Mouse (Mus musculus): Measurements from ENCODE around the gene Psmb4. TPM values are rescaled to one million over a fixed set of nuclear protein-coding genes. Genes with fewer than 3 reads are reported as not detected.

Gene Psmb4
- polyA plus RNA-seq, 1 experiment: 307 TPM

DNA sequence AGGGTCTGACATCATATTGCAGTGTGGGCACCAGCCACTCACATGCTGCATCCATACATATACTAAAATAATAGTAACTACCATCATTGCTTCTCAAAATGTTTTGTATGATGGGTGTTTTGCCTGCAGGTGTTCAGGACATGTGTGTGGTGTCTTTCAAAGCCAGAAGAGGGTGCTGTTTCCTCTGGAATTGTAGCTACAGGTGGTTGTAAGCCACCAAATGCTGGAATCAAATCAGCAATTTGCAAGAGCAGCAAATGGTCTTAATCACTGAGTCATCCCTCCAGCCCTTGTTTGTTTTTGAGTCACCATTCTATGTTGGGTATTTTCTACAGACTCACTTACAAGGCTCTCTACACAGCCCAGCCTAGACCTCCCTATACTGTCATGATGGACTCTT is 1.8 kb upstream of the Psmb4 start:
- H3K36me3 ChIP-seq (ENCODE audit: control insufficient read depth, insufficient read depth, low read length): no peaks in the 10 kb centered on the region; the same call in 1 of the 2 replicates
- DNase-seq: peak; percentile 79
- no peak overlapping the region for H3K27ac ChIP-seq (ENCODE audit: insufficient read depth, low read depth, low read length)
- H3K4me3 ChIP-seq (ENCODE audit: insufficient read depth, low read depth, low read length): no peak overlapping the region
- TF ChIP-seq POLR2A (IDR thresholded peaks at IDR 0.05; ENCODE audit: low read depth, low read length): no peak
- peak; percentile 55 for TF ChIP-seq CTCF (conservative IDR thresholded peaks at IDR 0.05; ENCODE audit: insufficient read depth, insufficient read length, low read depth, low read length)
- H3K27me3 ChIP-seq (replicated peaks; ENCODE audit: control insufficient read depth, insufficient read depth, low read length): no peaks in the 10 kb centered on the region
- peaks cover 6% of the 10 kb centered on the region; the same call in 1 of the 2 replicates for H3K4me1 ChIP-seq (ENCODE audit: control insufficient read depth, insufficient read depth, low read length)

DNA sequence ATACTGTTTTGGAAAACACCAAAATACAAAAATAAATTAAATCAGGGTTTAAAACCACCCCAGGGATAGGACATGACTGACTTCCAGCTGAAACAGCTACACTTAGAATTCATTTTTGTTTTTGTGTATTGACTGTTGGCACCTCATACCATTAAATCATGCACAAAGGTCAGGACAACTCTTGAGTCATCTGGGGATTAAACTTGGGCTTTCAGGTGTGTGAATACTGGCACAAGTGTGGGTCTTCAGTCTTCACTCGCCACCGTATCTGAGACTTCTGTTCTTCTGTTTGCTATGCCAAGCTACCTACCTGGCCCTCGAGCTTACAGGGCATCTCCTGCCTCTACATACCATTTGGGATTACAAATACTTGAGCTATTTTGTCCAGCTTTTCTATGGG is 4.2 kb downstream of the Psmb4 start:
- Histone ChIP-seq H3K4me3 (ENCODE audit: insufficient read depth, low read depth, low read length) (no peak overlapping the region), H3K4me1 (ENCODE audit: control insufficient read depth, insufficient read depth, low read length) (peaks cover 6% of the 10 kb centered on the region; the same call in 1 of the 2 replicates), H3K27me3 (replicated peaks; ENCODE audit: control insufficient read depth, insufficient read depth, low read length) (no peaks in the 10 kb centered on the region), H3K36me3 (ENCODE audit: control insufficient read depth, insufficient read depth, low read length) (no peaks in the 10 kb centered on the region; the same call in 1 of the 2 replicates), H3K27ac (ENCODE audit: insufficient read depth, low read depth, low read length) (no peak overlapping the region)
- DNase-seq: no peak
- 84% methylated on average over 3 of the region's 3 CpGs for WGBS
- TF ChIP-seq POLR2A (IDR thresholded peaks at IDR 0.05; ENCODE audit: low read depth, low read length) (no peak), CTCF (conservative IDR thresholded peaks at IDR 0.05; ENCODE audit: insufficient read depth, insufficient read length, low read depth, low read length) (no peak)

DNA sequence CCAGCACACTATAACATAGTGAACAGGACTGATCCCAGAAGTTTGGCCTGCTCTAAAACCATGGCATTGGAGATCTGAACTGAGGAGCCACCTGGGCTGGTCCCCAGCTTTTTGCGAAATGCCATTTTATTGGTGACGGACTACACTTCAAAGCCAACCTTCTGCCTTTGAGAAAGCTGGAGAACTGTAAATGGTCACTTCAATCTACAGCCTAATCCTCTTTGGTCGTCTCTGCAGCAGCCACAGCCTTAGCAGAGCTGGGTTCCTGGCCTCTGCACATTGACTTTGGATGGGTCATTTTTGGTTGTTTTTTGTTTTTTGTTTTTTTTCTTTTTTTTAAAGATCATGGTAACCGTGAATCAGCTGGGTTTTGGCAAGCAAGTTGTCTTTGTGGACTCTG is 4.9 kb downstream of the Psmb4 start:
- no peaks in the 10 kb centered on the region for H3K27me3 ChIP-seq (replicated peaks; ENCODE audit: control insufficient read depth, insufficient read depth, low read length)
- peaks cover under 1% of the 10 kb centered on the region; the same call in 1 of the 2 replicates for H3K36me3 ChIP-seq (ENCODE audit: control insufficient read depth, insufficient read depth, low read length)
- peaks cover 6% of the 10 kb centered on the region; the same call in 1 of the 2 replicates for H3K4me1 ChIP-seq (ENCODE audit: control insufficient read depth, insufficient read depth, low read length)
- DNase-seq: no peak
- TF ChIP-seq CTCF (conservative IDR thresholded peaks at IDR 0.05; ENCODE audit: insufficient read depth, insufficient read length, low read depth, low read length): no peak
- H3K4me3 ChIP-seq (ENCODE audit: insufficient read depth, low read depth, low read length): no peak overlapping the region
- H3K27ac ChIP-seq (ENCODE audit: insufficient read depth, low read depth, low read length): no peak overlapping the region
- 61% methylated on average over 4 of the region's 4 CpGs for WGBS

DNA sequence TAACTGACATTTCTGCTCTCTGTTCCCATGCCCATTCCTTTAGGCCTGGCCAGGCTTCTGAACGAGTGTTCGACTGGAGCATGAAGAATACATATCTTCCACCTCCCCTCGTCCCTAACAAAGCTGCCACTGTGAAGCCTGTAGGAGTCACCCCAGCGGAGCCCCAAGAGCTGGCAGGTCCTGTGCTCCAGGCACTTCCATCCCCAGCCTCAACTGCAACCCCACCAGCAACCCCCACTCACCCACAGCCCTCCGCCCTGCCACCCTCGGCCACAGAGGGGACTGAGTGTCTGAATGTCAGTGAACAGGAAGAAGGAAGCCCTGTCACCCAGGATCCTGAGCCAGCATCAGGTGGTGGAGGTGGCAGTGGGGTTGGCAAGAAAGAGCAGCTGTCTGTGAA is 8.1 kb downstream of the Psmb4 start:
- H3K4me1 ChIP-seq (ENCODE audit: control insufficient read depth, insufficient read depth, low read length): no peaks in the 10 kb centered on the region
- no peak for DNase-seq
- H3K27me3 ChIP-seq (replicated peaks; ENCODE audit: control insufficient read depth, insufficient read depth, low read length): no peaks in the 10 kb centered on the region
- H3K4me3 ChIP-seq (ENCODE audit: insufficient read depth, low read depth, low read length): no peak overlapping the region
- peaks cover 15% of the 10 kb centered on the region for H3K36me3 ChIP-seq (ENCODE audit: control insufficient read depth, insufficient read depth, low read length)
- WGBS: 85% methylated on average over 6 of the region's 6 CpGs
- H3K27ac ChIP-seq (ENCODE audit: insufficient read depth, low read depth, low read length): no peak overlapping the region
- no peak for TF ChIP-seq POLR2A (IDR thresholded peaks at IDR 0.05; ENCODE audit: low read depth, low read length)
- no peak for TF ChIP-seq CTCF (conservative IDR thresholded peaks at IDR 0.05; ENCODE audit: insufficient read depth, insufficient read length, low read depth, low read length)

DNA sequence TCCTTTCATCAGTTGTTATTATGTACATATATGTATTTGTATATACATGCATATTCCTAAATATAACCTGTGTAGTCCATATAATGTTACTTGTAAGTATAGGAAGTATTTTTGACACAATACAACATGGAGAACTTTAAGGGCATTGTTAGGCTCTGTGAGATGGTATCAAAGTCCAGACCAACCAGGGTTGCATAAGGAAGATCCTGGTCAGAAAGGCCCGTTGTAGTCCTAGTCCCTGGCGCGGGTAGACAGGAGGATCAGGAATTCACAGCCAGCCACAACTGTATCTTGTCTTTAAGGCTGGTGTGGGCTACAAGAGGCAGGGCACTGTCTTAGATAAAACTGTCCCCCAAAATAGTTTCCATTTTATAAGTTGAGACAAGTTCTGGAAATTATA is 17.8 kb downstream of the Psmb4 start:
- Histone ChIP-seq H3K27ac (ENCODE audit: insufficient read depth, low read depth, low read length) (no peak overlapping the region), H3K4me1 (ENCODE audit: control insufficient read depth, insufficient read depth, low read length) (no peaks in the 10 kb centered on the region), H3K27me3 (replicated peaks; ENCODE audit: control insufficient read depth, insufficient read depth, low read length) (no peaks in the 10 kb centered on the region), H3K4me3 (ENCODE audit: insufficient read depth, low read depth, low read length) (no peak overlapping the region), H3K36me3 (ENCODE audit: control insufficient read depth, insufficient read depth, low read length) (peaks cover 7% of the 10 kb centered on the region)
- TF ChIP-seq CTCF (conservative IDR thresholded peaks at IDR 0.05; ENCODE audit: insufficient read depth, insufficient read length, low read depth, low read length) (no peak), POLR2A (IDR thresholded peaks at IDR 0.05; ENCODE audit: low read depth, low read length) (no peak)
- DNase-seq: peak; percentile 33
- WGBS: 68% methylated on average over 3 of the region's 3 CpGs

DNA sequence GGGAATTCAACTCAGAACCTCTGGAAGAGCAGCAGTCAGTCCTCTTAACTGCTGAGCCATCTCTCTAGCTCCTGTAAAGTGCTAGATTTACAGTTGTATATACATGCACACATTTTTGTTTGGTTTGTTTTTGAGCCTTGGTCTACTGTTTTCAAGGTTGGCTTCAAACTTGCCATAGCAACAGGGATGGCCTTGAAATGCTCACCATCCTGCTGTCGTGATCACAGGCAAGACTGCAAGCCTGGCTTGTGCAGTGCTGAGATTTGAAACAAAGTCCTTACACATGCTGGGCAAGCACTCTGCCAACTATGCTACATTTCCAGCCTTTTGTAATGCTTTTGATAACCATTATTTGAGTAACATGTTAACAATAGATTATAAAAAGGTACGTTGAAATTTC is 27.3 kb downstream of the Psmb4 start:
- peaks cover 7% of the 10 kb centered on the region for H3K36me3 ChIP-seq (ENCODE audit: control insufficient read depth, insufficient read depth, low read length)
- H3K27me3 ChIP-seq (replicated peaks; ENCODE audit: control insufficient read depth, insufficient read depth, low read length): no peaks in the 10 kb centered on the region
- no peak overlapping the region for H3K4me3 ChIP-seq (ENCODE audit: insufficient read depth, low read depth, low read length)
- TF ChIP-seq POLR2A (IDR thresholded peaks at IDR 0.05; ENCODE audit: low read depth, low read length): no peak
- no peak for TF ChIP-seq CTCF (conservative IDR thresholded peaks at IDR 0.05; ENCODE audit: insufficient read depth, insufficient read length, low read depth, low read length)
- DNase-seq: no peak
- H3K4me1 ChIP-seq (ENCODE audit: control insufficient read depth, insufficient read depth, low read length): no peaks in the 10 kb centered on the region; the same call in 1 of the 2 replicates
- 72% methylated on average over 2 of the region's 2 CpGs for WGBS
- no peak overlapping the region for H3K27ac ChIP-seq (ENCODE audit: insufficient read depth, low read depth, low read length)

DNA sequence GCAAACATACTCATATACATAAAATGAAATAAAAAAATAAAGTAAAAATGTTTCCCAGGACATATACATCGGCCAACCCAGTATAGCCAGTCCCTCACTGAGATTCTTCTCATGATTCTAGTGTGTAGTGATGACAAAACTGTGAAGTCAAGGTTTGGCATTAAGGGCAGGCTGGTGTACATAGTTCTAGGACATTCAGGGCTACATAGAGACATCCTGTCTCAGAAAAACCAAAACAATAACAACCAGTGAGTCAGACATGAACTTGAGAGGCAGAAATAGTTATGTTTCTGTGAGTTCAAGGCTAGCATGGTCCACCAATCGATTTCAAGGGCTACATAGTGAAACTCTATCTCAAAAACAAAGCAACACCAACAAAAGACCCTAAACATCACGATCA is 34.5 kb downstream of the Psmb4 start:
- no peak for DNase-seq
- Histone ChIP-seq H3K4me3 (ENCODE audit: insufficient read depth, low read depth, low read length) (no peak overlapping the region), H3K36me3 (ENCODE audit: control insufficient read depth, insufficient read depth, low read length) (peaks cover 5% of the 10 kb centered on the region; the same call in 1 of the 2 replicates), H3K27me3 (replicated peaks; ENCODE audit: control insufficient read depth, insufficient read depth, low read length) (no peaks in the 10 kb centered on the region), H3K27ac (ENCODE audit: insufficient read depth, low read depth, low read length) (no peak overlapping the region), H3K4me1 (ENCODE audit: control insufficient read depth, insufficient read depth, low read length) (peaks cover 3% of the 10 kb centered on the region)
- 63% methylated on average over 3 of the region's 3 CpGs for WGBS
- TF ChIP-seq POLR2A (IDR thresholded peaks at IDR 0.05; ENCODE audit: low read depth, low read length): no peak
- TF ChIP-seq CTCF (conservative IDR thresholded peaks at IDR 0.05; ENCODE audit: insufficient read depth, insufficient read length, low read depth, low read length): no peak
